Mouse (Mus musculus): Measurements from ENCODE around the gene Slc4a2.

- TF ChIP-seq CTCF (IDR thresholded peaks at IDR 0.05; ENCODE audit: extremely low read depth, insufficient read length, insufficient replicate concordance, low read depth, low read length) (no peak), POLR2A (IDR thresholded peaks at IDR 0.05; ENCODE audit: low read depth, low read length) (no peak)
Observed at GRCm38 (mm10) chr5:24433993-24434392, 10.4 kb downstream of the Slc4a2 start.
